Mouse (Mus musculus): Measurements from ENCODE around the gene Dnaja1. TPM values are rescaled to one million over a fixed set of nuclear protein-coding genes. Genes with fewer than 3 reads are reported as not detected.

Gene Dnaja1
- polyA plus RNA-seq, 1 experiment from 2014 or later: 406 TPM

DNA sequence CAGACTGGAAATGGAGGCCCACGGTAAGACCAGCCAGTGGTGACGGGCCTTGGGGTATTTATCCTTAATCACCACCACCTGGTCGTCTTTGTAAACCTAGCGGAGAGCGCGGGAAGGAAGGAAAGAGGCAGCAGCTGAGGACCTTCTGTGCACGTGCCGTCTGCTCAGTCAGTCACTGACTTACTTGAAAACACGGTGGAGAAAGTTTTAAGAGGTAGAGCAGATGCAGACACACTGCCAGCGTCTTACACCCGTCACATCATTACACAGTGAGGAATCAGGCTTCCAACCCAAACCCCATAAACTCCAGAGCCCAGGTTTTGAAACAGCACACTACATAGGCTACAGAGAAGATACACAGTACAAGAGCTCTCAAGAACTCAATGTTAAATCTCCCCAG, 30.9 kb upstream of the Dnaja1 start:
- WGBS: 52% methylated on average over 11 of the region's 11 CpGs
- ATAC-seq (ENCODE audit: low read depth) (no peak), DNase-seq (ENCODE audit: low spot score) (no peak)
- Histone ChIP-seq H3K9ac (ENCODE audit: low read depth, low read length) (no peak overlapping the region), H3K4me1 (ENCODE audit: control insufficient read depth, insufficient read depth, low read length) (no peaks in the 10 kb centered on the region), H3K4me3 (ENCODE audit: low read depth, low read length) (no peak overlapping the region), H3K27ac (replicated peaks; ENCODE audit: low read depth, low read length) (no peak overlapping the region), H3K9me3 (ENCODE audit: control insufficient read depth, low read length) (no peaks in the 10 kb centered on the region), H3K36me3 (ENCODE audit: control insufficient read depth, insufficient read depth, low read length) (peaks cover 78% of the 10 kb centered on the region), H3K27me3 (replicated peaks; ENCODE audit: control insufficient read depth, insufficient read depth, low read length) (no peaks in the 10 kb centered on the region), H3K4me2 (ENCODE audit: low read depth, low read length) (no peak overlapping the region)

DNA sequence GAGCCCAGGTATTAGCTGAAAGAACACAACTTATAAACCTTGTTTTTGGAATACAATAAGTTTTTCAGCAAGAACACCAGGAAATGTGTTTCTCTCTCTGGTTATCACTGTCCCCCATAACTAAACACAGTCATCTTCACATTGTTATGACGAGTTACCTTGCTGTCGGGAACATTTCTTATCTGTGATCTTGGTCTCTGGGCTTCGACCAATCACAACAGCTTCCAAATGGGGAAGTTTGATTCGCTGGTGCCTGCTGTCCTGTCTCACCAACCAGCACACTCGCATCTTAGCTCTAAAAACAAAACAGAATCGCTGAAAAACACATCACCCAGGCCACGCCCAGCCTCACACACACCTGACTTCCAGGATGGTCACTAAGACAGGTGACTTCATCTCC, 24.9 kb upstream of the Dnaja1 start:
- DNase-seq (ENCODE audit: low spot score) (no peak), ATAC-seq (ENCODE audit: low read depth) (no peak)
- Histone ChIP-seq H3K9ac (ENCODE audit: low read depth, low read length) (no peak overlapping the region), H3K4me3 (ENCODE audit: low read depth, low read length) (no peak overlapping the region), H3K27ac (replicated peaks; ENCODE audit: low read depth, low read length) (no peak overlapping the region), H3K36me3 (ENCODE audit: control insufficient read depth, insufficient read depth, low read length) (peaks cover 41% of the 10 kb centered on the region), H3K9me3 (ENCODE audit: control insufficient read depth, low read length) (no peaks in the 10 kb centered on the region), H3K27me3 (replicated peaks; ENCODE audit: control insufficient read depth, insufficient read depth, low read length) (no peaks in the 10 kb centered on the region), H3K4me1 (ENCODE audit: control insufficient read depth, insufficient read depth, low read length) (0 out of 2 replicates have a peak, but pooled peaks cover 3% of the 10 kb centered on the region), H3K4me2 (ENCODE audit: low read depth, low read length) (no peak overlapping the region)
- WGBS: 87% methylated on average over 7 of the region's 7 CpGs

DNA sequence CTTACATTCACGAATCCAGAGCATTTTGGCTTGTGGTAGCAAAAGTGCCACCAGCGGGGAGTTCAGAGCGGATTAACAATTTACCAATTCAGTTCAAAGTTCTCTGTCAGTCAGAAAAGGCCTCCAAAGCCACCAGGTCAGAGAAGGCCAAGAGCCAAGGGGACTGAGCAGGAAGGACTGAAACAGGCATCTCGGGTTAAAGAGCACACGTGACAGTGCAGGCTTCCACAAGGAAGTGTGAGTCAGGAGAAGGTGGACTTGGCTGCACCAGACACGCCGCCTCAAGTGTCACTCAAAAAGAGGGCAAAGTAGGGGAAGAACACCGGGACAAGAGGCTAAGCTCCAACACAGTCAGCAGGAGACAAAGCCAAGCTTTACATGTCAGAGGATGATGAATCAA, 21.7 kb upstream of the Dnaja1 start:
- 76% methylated on average over 8 of the region's 8 CpGs for WGBS
- DNase-seq (ENCODE audit: low spot score) (no peak), ATAC-seq (ENCODE audit: low read depth) (no peak)
- peaks cover 11% of the 10 kb centered on the region; the same call in 1 of the 2 replicates for H3K36me3 ChIP-seq (ENCODE audit: control insufficient read depth, insufficient read depth, low read length)
- peaks cover 13% of the 10 kb centered on the region for H3K4me1 ChIP-seq (ENCODE audit: control insufficient read depth, insufficient read depth, low read length)
- H3K9me3 ChIP-seq (ENCODE audit: control insufficient read depth, low read length): no peaks in the 10 kb centered on the region
- H3K9ac ChIP-seq (ENCODE audit: low read depth, low read length): no peak overlapping the region
- H3K27ac ChIP-seq (replicated peaks; ENCODE audit: low read depth, low read length): no peak overlapping the region
- H3K4me2 ChIP-seq (ENCODE audit: low read depth, low read length): no peak overlapping the region
- H3K4me3 ChIP-seq (ENCODE audit: low read depth, low read length): no peak overlapping the region
- no peaks in the 10 kb centered on the region for H3K27me3 ChIP-seq (replicated peaks; ENCODE audit: control insufficient read depth, insufficient read depth, low read length)

GRCm38 (mm10) chr4:40701796-40702195, 20.2 kb upstream of the Dnaja1 start:
- peak overlapping the region; percentile 59 for H3K4me3 ChIP-seq (ENCODE audit: low read depth, low read length)
- H3K9ac ChIP-seq (ENCODE audit: low read depth, low read length): 0 out of 2 replicates have a peak overlapping the region, but pooled peaks have one; percentile 73
- peak overlapping the region; percentile 82 for H3K4me2 ChIP-seq (ENCODE audit: low read depth, low read length)
- DNase-seq (ENCODE audit: low spot score): no peak
- no peak overlapping the region for H3K27ac ChIP-seq (replicated peaks; ENCODE audit: low read depth, low read length)
- H3K4me1 ChIP-seq (ENCODE audit: control insufficient read depth, insufficient read depth, low read length): peaks cover 13% of the 10 kb centered on the region
- 95% methylated on average over 3 of the region's 3 CpGs for WGBS
- ATAC-seq (ENCODE audit: low read depth): no peak
- no peaks in the 10 kb centered on the region for H3K9me3 ChIP-seq (ENCODE audit: control insufficient read depth, low read length)
- no peaks in the 10 kb centered on the region for H3K27me3 ChIP-seq (replicated peaks; ENCODE audit: control insufficient read depth, insufficient read depth, low read length)
- H3K36me3 ChIP-seq (ENCODE audit: control insufficient read depth, insufficient read depth, low read length): 0 out of 2 replicates have a peak, but pooled peaks cover 3% of the 10 kb centered on the region

GRCm38 (mm10) chr4:40702797-40703709, 18.9 kb upstream of the Dnaja1 start, which contains the start of gene Aptx:
TSS of gene Aptx (minus strand) at chr4:40703194.
- Histone ChIP-seq H3K4me1 (ENCODE audit: control insufficient read depth, insufficient read depth, low read length) (peaks cover 13% of the 10 kb centered on the region), H3K4me3 (ENCODE audit: low read depth, low read length) (peak within 1 kb of the TSS; percentile 59), H3K36me3 (ENCODE audit: control insufficient read depth, insufficient read depth, low read length) (no peaks in the 10 kb centered on the region), H3K4me2 (ENCODE audit: low read depth, low read length) (peak within 1 kb of the TSS; percentile 82), H3K9me3 (ENCODE audit: control insufficient read depth, low read length) (no peaks in the 10 kb centered on the region), H3K9ac (ENCODE audit: low read depth, low read length) (peak within 1 kb of the TSS; percentile 73), H3K27ac (replicated peaks; ENCODE audit: low read depth, low read length) (peak within 1 kb of the TSS; percentile 96), H3K27me3 (replicated peaks; ENCODE audit: control insufficient read depth, insufficient read depth, low read length) (no peaks in the 10 kb centered on the region)
- WGBS: under 1% methylated on average over 39 of the region's 42 CpGs
- peak; percentile 93 for ATAC-seq (ENCODE audit: low read depth)
- DNase-seq (ENCODE audit: low spot score): peak; percentile 97

DNA sequence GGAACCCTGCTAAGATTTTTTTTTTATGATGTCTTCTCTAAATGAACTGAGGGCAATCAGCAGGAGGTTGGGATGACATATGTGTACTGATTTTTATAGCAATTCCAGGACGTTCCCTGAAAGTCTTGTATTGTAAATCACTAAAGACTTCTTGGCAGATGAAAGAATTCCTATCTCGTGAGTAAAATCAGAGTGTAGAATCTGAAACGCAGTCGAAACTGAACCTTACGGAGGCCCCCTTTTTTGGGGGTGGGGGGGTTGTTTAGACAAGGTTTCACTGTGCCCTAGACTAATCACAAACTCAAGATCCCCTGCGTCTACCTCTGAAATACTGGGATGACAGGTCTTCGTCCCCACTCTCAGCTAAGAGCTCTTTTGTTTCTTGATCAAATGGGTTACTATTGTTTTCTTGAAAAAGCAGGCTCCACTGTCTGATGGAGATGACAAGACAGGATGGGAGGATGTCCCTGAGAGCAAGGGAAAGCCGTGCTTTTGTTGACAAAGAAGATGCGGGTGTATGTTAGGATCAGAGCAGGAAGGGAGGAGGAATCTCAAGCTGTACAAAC, 18.2 kb upstream of the Dnaja1 start:
- H3K27ac ChIP-seq (replicated peaks; ENCODE audit: low read depth, low read length): peak overlapping the region; percentile 96
- no peaks in the 10 kb centered on the region for H3K36me3 ChIP-seq (ENCODE audit: control insufficient read depth, insufficient read depth, low read length)
- H3K4me1 ChIP-seq (ENCODE audit: control insufficient read depth, insufficient read depth, low read length): peaks cover 13% of the 10 kb centered on the region
- H3K27me3 ChIP-seq (replicated peaks; ENCODE audit: control insufficient read depth, insufficient read depth, low read length): no peaks in the 10 kb centered on the region
- H3K9me3 ChIP-seq (ENCODE audit: control insufficient read depth, low read length): no peaks in the 10 kb centered on the region
- peak overlapping the region; percentile 73 for H3K9ac ChIP-seq (ENCODE audit: low read depth, low read length)
- DNase-seq (ENCODE audit: low spot score) (peak; percentile 41), ATAC-seq (ENCODE audit: low read depth) (no peak)
- 27% methylated on average over 9 of the region's 9 CpGs for WGBS
- H3K4me3 ChIP-seq (ENCODE audit: low read depth, low read length): peak overlapping the region; percentile 59
- peak overlapping the region; percentile 64 for H3K4me2 ChIP-seq (ENCODE audit: low read depth, low read length)

DNA sequence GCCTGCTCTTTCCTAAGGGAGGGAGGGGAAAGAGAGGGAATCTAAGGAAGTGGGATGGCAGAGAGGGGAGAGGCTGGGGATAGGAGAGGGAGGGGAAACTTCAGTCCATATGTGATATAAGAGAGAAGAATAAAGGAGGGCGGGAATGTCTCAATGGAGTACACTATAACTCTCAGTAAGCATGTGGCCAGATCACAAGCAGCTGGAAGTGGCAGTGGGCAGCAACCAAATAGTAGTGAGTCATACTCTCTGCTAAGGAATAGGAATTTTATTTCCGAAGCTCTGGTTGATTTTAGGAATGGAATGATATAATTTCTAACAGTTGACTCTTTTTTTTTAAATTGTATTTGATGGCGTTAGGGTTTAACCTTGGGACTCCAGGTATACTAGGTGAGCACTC, 4.8 kb upstream of the Dnaja1 start:
- Histone ChIP-seq H3K9ac (ENCODE audit: low read depth, low read length) (no peak overlapping the region), H3K9me3 (ENCODE audit: control insufficient read depth, low read length) (no peaks in the 10 kb centered on the region), H3K27me3 (replicated peaks; ENCODE audit: control insufficient read depth, insufficient read depth, low read length) (no peaks in the 10 kb centered on the region), H3K4me3 (ENCODE audit: low read depth, low read length) (no peak overlapping the region), H3K4me1 (ENCODE audit: control insufficient read depth, insufficient read depth, low read length) (peaks cover 12% of the 10 kb centered on the region), H3K36me3 (ENCODE audit: control insufficient read depth, insufficient read depth, low read length) (no peaks in the 10 kb centered on the region), H3K27ac (replicated peaks; ENCODE audit: low read depth, low read length) (no peak overlapping the region), H3K4me2 (ENCODE audit: low read depth, low read length) (no peak overlapping the region)
- 82% methylated on average over 3 of the region's 3 CpGs for WGBS
- DNase-seq (ENCODE audit: low spot score) (no peak), ATAC-seq (ENCODE audit: low read depth) (no peak)

GRCm38 (mm10) chr4:40720910-40721309, 1.0 kb upstream of the Dnaja1 start:
- Histone ChIP-seq H3K36me3 (ENCODE audit: control insufficient read depth, insufficient read depth, low read length) (peaks cover 26% of the 10 kb centered on the region), H3K27me3 (replicated peaks; ENCODE audit: control insufficient read depth, insufficient read depth, low read length) (no peaks in the 10 kb centered on the region), H3K4me1 (ENCODE audit: control insufficient read depth, insufficient read depth, low read length) (peaks cover 31% of the 10 kb centered on the region), H3K9me3 (ENCODE audit: control insufficient read depth, low read length) (no peaks in the 10 kb centered on the region), H3K4me3 (ENCODE audit: low read depth, low read length) (no peak overlapping the region), H3K9ac (ENCODE audit: low read depth, low read length) (peak overlapping the region; percentile 99; the same call in 1 of the 2 replicates), H3K4me2 (ENCODE audit: low read depth, low read length) (peak overlapping the region; percentile 87), H3K27ac (replicated peaks; ENCODE audit: low read depth, low read length) (peak overlapping the region; percentile 100)
- no peak for ATAC-seq (ENCODE audit: low read depth)
- WGBS: 93% methylated on average over 8 of the region's 8 CpGs
- DNase-seq (ENCODE audit: low spot score): no peak
